In genomic region chr5:12549046-12549669, GRCm38 (mm10) we compare ENCODE assay signal across 12 mouse cellular contexts.
A peak's percentile ranks its signal among the peaks of the same experiment; 100 is the strongest.
DNase-seq lines count a peak whose midpoint lies in the region; ATAC-seq and TF ChIP-seq lines count a peak whose summit lies in the region.
"Had no signal": no experiment of that assay in that cellular context is flagged by ENCODE, and none has a peak within 500 bp of the region (broad histone marks: within the 10 kb centered on the region; RNA-seq: fewer than 3 reads in every experiment).

No protein-coding gene starts in this region.

- no peaks in the 10 kb centered on the region for H3K4me1 ChIP-seq in forebrain, embryonic 15.5 days
- no peaks in the 10 kb centered on the region for H3K4me1 ChIP-seq in liver, postnatal 0 days (ENCODE audit: insufficient read depth)
- H3K4me1 ChIP-seq: hindbrain, embryonic 12.5 days had no signal

- 0 out of 2 replicates have a peak, but pooled peaks have one; percentile 57 for ATAC-seq in forebrain, embryonic 15.5 days (replicated peaks)
- no peak for ATAC-seq in liver, postnatal 0 days

- TF ChIP-seq EP300 in liver, postnatal 0 days (IDR thresholded peaks at IDR 0.05; ENCODE audit: low read depth): no peak

- H3K36me3 ChIP-seq in forebrain, embryonic 15.5 days: no peaks in the 10 kb centered on the region
- H3K36me3 ChIP-seq in liver, postnatal 0 days (replicated peaks; ENCODE audit: insufficient read depth, low read length): no peaks in the 10 kb centered on the region
- H3K36me3 ChIP-seq: heart, embryonic 13.5 days; hindbrain, embryonic 12.5 days had no signal

- no peaks in the 10 kb centered on the region for H3K27me3 ChIP-seq in forebrain, embryonic 15.5 days
- no peaks in the 10 kb centered on the region for H3K27me3 ChIP-seq in liver, postnatal 0 days (ENCODE audit: insufficient read depth, low read length)
- H3K27me3 ChIP-seq: heart, embryonic 13.5 days; hindbrain, embryonic 12.5 days had no signal

- peak; percentile 20 to 25 for DNase-seq in left cerebral cortex, postnatal 14 days (ENCODE audit: low spot score in 2 of 2)
- no peak for DNase-seq in left cerebral cortex, adult 8-10 months (ENCODE audit: low spot score in 2 of 2)
- DNase-seq in 3T3-L1 (ENCODE audit: low read depth, low spot score): peak; percentile 52
- peak; percentile 45 for DNase-seq in A20 (ENCODE audit: low read depth, low spot score)
- no peak for DNase-seq in adrenal gland, adult 8-10 months
- DNase-seq in liver, postnatal 0 days: no peak
- DNase-seq: gastrocnemius, postnatal 14 days; spleen, adult 18-20 months had no signal

- H3K9me3 ChIP-seq in forebrain, embryonic 15.5 days: no peaks in the 10 kb centered on the region
- H3K9me3 ChIP-seq in liver, postnatal 0 days (ENCODE audit: low read length): no peaks in the 10 kb centered on the region
- H3K9me3 ChIP-seq: heart, embryonic 13.5 days; hindbrain, embryonic 12.5 days had no signal

- H3K4me3 ChIP-seq in forebrain, embryonic 15.5 days: no peak overlapping the region
- no peak overlapping the region for H3K4me3 ChIP-seq in liver, postnatal 0 days (ENCODE audit: low read depth, low read length)
- H3K4me3 ChIP-seq: heart, embryonic 13.5 days; hindbrain, embryonic 12.5 days had no signal

- TF ChIP-seq CTCF in liver, postnatal 0 days (IDR thresholded peaks at IDR 0.05; ENCODE audit: low read depth): no peak

- no peak overlapping the region for H3K4me2 ChIP-seq in forebrain, embryonic 15.5 days (replicated peaks)
- no peak overlapping the region for H3K4me2 ChIP-seq in liver, postnatal 0 days (ENCODE audit: low read depth, low read length)
- H3K4me2 ChIP-seq: heart, embryonic 13.5 days; hindbrain, embryonic 12.5 days; liver, embryonic 11.5 days had no signal

- intact Hi-C loops in left cerebral cortex, postnatal 14 days (cut with DNase I): no loop called here

- no peak overlapping the region for H3K27ac ChIP-seq in forebrain, embryonic 15.5 days (replicated peaks)
- H3K27ac ChIP-seq in liver, postnatal 0 days (ENCODE audit: low read depth): no peak overlapping the region
- H3K27ac ChIP-seq: heart, embryonic 13.5 days; hindbrain, embryonic 12.5 days had no signal

- WGBS in forebrain, embryonic 15.5 days: 78% methylated on average over 8 of the region's 8 CpGs
- 75% methylated on average over 8 of the region's 8 CpGs for WGBS in liver, postnatal 0 days (ENCODE audit: insufficient replicate concordance)

- H3K9ac ChIP-seq in forebrain, embryonic 15.5 days (replicated peaks): no peak overlapping the region
- no peak overlapping the region for H3K9ac ChIP-seq in liver, postnatal 0 days (replicated peaks)
- H3K9ac ChIP-seq: heart, embryonic 13.5 days; hindbrain, embryonic 12.5 days had no signal

Comparison
In these comparisons a context has a peak if more than half of its experiments do, and no peak if none do; other contexts are left out.
1. DNase-seq: peak in left cerebral cortex, postnatal 14 days (2 of 2), 3T3-L1 (single experiment) and A20 (single experiment); none in left cerebral cortex, adult 8-10 months (0 of 2), adrenal gland, adult 8-10 months (single experiment) and liver, postnatal 0 days (single experiment).